Mouse (Mus musculus): ENCODE results near the gene Plekha8.

Gene Plekha8

GRCm38 (mm10) chr6:54586911-54587310, 8.0 kb upstream of the Plekha8 start:
- DNase-seq (ENCODE audit: low spot score in 2 of 2) = no peak

GRCm38 (mm10) chr6:54587683-54588082, 7.2 kb upstream of the Plekha8 start:
- DNase-seq (ENCODE audit: low spot score in 2 of 2) = no peak

- DNase-seq (ENCODE audit: low spot score in 2 of 2) = no peak
These were observed 6.7 kb upstream of the Plekha8 start for GRCm38 (mm10) chr6:54588212-54588611.

- DNase-seq (ENCODE audit: low spot score in 2 of 2) = no peak
These were observed 4.2 kb upstream of the Plekha8 start for GRCm38 (mm10) chr6:54590691-54591090.

GRCm38 (mm10) chr6:54591778-54592177, 3.1 kb upstream of the Plekha8 start:
- DNase-seq (ENCODE audit: low spot score in 2 of 2) = no peak

GRCm38 (mm10) chr6:54592938-54593535, 1.9 kb upstream of the Plekha8 start:
- DNase-seq (ENCODE audit: low spot score in 2 of 2) = peak; percentile 96

- no peak for DNase-seq (ENCODE audit: low spot score in 2 of 2)
These were observed 994 bp upstream of the Plekha8 start for GRCm38 (mm10) chr6:54593766-54594468.

- DNase-seq (ENCODE audit: low spot score in 2 of 2) = peak in 1 of 2 experiments; percentile 8
These were observed 493 bp downstream of the Plekha8 start for GRCm38 (mm10) chr6:54595330-54595878.

- DNase-seq (ENCODE audit: low spot score in 2 of 2) = no peak
These were observed 2.3 kb downstream of the Plekha8 start, which contains the start of gene Fkbp14 for GRCm38 (mm10) chr6:54597208-54597607. Fkbp14 (minus strand) TSS chr6:54597308.

- DNase-seq (ENCODE audit: low spot score in 2 of 2) = no peak
These were observed 2.8 kb downstream of the Plekha8 start for GRCm38 (mm10) chr6:54597711-54598110.

- DNase-seq (ENCODE audit: low spot score in 2 of 2) = no peak
These were observed 5.9 kb downstream of the Plekha8 start for GRCm38 (mm10) chr6:54600681-54601347.

- DNase-seq (ENCODE audit: low spot score in 2 of 2) = no peak
These were observed 8.0 kb downstream of the Plekha8 start for GRCm38 (mm10) chr6:54602891-54603290.

- no peak for DNase-seq (ENCODE audit: low spot score in 2 of 2)
These were observed 9.2 kb downstream of the Plekha8 start for GRCm38 (mm10) chr6:54604001-54604715.

GRCm38 (mm10) chr6:54606241-54606640, 11.3 kb downstream of the Plekha8 start:
- DNase-seq (ENCODE audit: low spot score in 2 of 2) = no peak

- DNase-seq (ENCODE audit: low spot score in 2 of 2) = no peak
These were observed 22.5 kb downstream of the Plekha8 start for GRCm38 (mm10) chr6:54617363-54617762.

GRCm38 (mm10) chr6:54619530-54619929, 24.6 kb downstream of the Plekha8 start:
- no peak for DNase-seq (ENCODE audit: low spot score in 2 of 2)

GRCm38 (mm10) chr6:54620357-54620756, 25.4 kb downstream of the Plekha8 start:
- DNase-seq (ENCODE audit: low spot score in 2 of 2) = no peak

- DNase-seq (ENCODE audit: low spot score in 2 of 2) = no peak
These were observed 33.5 kb downstream of the Plekha8 start for GRCm38 (mm10) chr6:54628381-54628780.

GRCm38 (mm10) chr6:54629734-54630133, 34.8 kb downstream of the Plekha8 start:
- DNase-seq (ENCODE audit: low spot score in 2 of 2) = no peak

- peak in 1 of 2 experiments; percentile 14 for DNase-seq (ENCODE audit: low spot score in 2 of 2)
These were observed 36.6 kb downstream of the Plekha8 start for GRCm38 (mm10) chr6:54631462-54631861.

- no peak for DNase-seq (ENCODE audit: low spot score in 2 of 2)
These were observed 45.0 kb downstream of the Plekha8 start for GRCm38 (mm10) chr6:54639877-54640276.

GRCm38 (mm10) chr6:54641953-54642352, 47.0 kb downstream of the Plekha8 start:
- DNase-seq (ENCODE audit: low spot score in 2 of 2) = peak in 1 of 2 experiments; percentile 44
